Mouse (Mus musculus): ENCODE results near the gene Arhgap5. TPM values are rescaled to one million over a fixed set of nuclear protein-coding genes. Genes with fewer than 3 reads are reported as not detected.

Gene Arhgap5
- polyA plus RNA-seq, 1 experiment: 7.3 TPM

Other genes starting within 250 kb of the Arhgap5 start
- 0.28 and 0.35 TPM in 2 replicates for gene Akap6, start 195.4 kb downstream of the Arhgap5 start, polyA plus RNA-seq (2012; rRNA removed)